Mouse (Mus musculus): ENCODE measurements around the gene Ncoa7.
"Not testable (repeated sequence)": the region's sequence is repeated elsewhere in the genome, so short reads cannot be mapped to it uniquely, and the experiment has no call there.

Ncoa7 gene

DNA sequence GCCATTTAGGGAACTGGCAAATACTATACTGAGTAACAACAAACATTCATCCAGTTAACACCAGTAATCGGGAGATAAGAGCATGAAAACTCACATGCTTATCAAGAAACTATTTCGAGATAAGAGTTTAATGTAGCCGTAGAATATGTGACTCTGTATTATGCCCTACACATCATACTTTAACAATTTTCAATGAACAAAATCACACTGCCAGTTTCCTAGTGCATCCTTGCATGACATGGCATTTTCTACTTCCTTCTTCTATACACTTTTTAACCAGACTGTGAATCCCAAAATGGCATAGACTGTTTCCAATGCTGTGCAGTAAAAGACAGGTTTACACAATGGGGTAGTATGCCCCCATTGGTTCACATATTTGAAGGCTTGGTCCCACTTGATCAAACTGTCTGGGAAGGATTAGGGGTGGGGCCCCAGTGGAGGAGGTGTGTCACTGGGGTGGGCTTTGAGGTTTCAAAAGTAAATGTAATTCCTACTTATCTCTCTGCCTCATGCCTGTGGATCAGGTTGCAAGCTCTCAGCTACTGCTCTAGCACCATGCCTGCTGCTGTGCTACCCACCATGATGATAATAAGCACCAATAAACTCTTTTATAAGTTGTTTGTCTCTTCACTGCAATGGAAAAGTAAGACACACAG is 15.3 kb downstream of the Ncoa7 start:
- DNase-seq (ENCODE audit: low spot score in 2 of 2): no peak

GRCm38 (mm10) chr10:30786103-30786754 is 16.9 kb downstream of the Ncoa7 start:
- DNase-seq (ENCODE audit: low spot score in 2 of 2): no peak

GRCm38 (mm10) chr10:30780921-30781320 is 22.2 kb downstream of the Ncoa7 start:
- DNase-seq (ENCODE audit: low spot score in 2 of 2): not testable (repeated sequence)

GRCm38 (mm10) chr10:30778240-30778639 is 24.9 kb downstream of the Ncoa7 start:
- DNase-seq (ENCODE audit: low spot score in 2 of 2): no peak

- no peak for DNase-seq (ENCODE audit: low spot score in 2 of 2)
Measured at GRCm38 (mm10) chr10:30775987-30776386, 27.1 kb downstream of the Ncoa7 start.

GRCm38 (mm10) chr10:30775568-30775967 is 27.6 kb downstream of the Ncoa7 start:
- no peak for DNase-seq (ENCODE audit: low spot score in 2 of 2)

DNA sequence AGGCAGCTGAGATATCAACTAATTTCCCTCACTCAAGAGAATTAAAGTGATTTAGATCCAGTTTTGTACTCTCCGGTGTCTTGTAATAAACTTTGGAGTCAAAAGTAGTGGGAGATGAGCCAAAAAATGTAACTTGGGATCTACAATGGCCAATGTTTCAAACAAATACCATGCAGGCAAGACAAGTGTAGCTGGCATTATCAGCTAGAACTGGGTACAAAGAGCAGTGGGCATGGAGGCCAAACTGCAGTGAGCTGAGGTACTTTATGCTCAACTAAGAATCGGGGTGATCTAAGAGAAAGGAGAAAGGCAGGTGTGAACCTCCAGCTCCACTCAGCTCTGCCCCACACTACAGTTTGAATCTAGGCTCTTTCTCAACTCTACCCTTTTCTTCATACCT is 28.7 kb downstream of the Ncoa7 start:
- no peak for DNase-seq (ENCODE audit: low spot score in 2 of 2)

DNA sequence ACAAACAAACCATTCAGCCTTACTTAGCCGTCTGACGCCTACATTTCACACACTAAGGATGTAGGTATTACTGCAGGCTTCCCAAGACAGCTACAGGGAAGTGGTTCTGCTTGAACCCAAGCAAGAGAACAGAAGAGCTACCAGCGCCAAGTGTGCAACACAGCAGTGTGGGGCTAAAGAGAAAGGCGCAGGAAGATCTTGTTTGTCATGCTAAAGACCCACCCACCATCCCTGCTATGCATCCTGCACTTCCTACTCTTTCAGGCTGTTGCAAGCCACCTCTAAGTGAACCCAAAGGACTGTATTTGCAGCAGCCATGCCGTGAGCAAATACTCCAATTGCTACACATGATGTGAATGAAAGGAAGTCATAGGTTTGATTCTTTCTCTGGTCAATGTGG is 29.9 kb downstream of the Ncoa7 start:
- no peak for DNase-seq (ENCODE audit: low spot score in 2 of 2)

- no peak for DNase-seq (ENCODE audit: low spot score in 2 of 2)
Measured at GRCm38 (mm10) chr10:30771417-30772158, 31.5 kb downstream of the Ncoa7 start.

- DNase-seq (ENCODE audit: low spot score in 2 of 2): no peak
Measured at GRCm38 (mm10) chr10:30768820-30769219, 34.3 kb downstream of the Ncoa7 start.

- no peak for DNase-seq (ENCODE audit: low spot score in 2 of 2)
Measured at GRCm38 (mm10) chr10:30768250-30768649, 34.9 kb downstream of the Ncoa7 start.

DNA sequence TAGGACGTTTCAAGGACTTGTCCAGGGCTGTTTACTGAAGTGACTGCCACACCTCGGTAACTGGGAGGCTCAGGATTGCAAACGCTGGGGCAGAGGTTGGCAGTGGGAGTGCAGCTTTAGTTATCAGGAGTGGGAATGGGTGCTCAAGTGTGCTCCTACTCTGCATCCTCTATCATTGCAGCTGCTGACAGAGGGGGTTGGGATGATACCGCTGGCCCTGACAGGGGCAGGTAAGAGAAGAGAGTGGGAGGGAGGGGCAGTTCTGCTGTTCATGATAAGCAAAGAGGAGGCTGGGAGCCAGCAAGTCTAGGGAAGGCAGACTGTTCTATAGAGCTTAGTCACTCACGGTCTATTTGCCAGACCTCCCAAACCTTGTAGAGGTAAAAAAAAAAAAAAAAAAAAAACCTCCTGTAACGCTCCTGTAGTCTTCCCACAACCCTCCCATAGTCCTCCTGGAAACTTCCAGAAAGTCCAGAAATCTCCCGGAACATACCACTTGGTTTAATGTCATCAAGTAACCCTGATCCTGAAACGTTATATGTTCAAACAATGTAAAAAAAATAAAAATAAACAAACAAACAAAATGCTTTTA is 39.9 kb downstream of the Ncoa7 start:
- DNase-seq (ENCODE audit: low spot score in 2 of 2): no peak

DNA sequence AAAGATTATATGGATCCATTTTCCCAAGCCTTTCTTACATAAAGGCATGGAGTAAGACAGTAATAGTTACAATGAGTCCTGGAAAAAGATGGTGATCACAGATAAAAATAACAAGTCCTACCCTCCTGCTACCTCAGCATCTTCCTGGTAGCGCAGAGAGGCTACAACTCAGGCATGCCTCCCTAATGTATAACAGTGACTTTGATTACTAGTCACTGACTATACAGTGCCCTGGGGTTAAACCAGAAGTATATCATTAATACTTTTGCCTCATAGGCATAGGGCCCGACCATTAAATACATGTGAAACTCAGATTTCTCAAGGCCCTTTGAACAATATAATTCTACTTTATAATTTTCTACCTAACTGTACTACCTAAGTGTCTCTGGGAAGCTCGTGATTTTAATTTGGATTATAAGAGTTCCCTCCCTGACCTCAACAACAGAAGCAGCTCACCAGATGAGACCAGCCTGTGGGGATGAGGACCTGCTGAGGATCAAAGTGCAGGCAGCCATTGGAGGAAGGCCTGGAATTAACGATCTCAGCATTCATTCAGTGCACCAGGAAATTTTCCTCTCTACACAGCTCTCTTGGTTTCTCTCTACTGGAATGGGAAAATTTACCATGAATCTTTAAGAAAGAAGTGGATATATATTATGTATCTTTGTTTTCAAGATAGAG is 40.7 kb downstream of the Ncoa7 start:
- no peak for DNase-seq (ENCODE audit: low spot score in 2 of 2)

DNA sequence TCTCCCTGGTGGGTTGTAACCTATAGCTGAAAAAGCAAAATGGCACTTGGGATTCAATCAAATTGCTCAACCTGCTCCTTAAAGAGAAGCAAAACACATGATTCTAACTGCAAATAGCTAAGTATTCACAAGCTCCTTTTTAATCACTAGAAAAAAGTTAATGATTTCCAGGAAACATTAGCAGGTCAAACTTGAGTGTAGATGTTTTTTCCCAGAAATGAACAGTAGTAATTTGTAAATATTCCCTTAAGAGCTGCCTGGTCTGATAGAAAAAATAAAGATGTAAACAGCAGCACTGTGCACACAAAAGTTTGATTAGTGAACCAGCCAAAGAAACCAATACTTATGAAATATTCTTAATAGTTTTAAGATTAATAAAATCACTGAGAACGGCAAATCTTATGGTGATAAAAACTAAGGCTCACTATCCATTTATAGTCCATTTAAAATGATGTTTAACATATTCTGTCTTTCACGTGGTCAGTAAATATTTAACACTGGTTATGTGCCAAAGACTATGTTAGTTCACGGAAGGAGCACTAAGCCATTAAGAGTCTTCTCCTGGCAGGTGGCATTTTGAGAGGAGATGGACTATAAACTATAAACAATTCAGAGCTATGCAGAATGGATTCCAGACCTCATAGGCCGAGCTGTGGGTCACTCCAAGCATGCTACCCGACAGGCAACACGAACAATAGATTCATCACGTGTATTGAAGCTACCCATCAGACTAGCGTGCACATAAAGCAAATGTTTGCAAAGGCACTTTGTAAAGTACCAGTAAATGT is 43.6 kb downstream of the Ncoa7 start:
- DNase-seq (ENCODE audit: low spot score in 2 of 2): no peak

- DNase-seq (ENCODE audit: low spot score in 2 of 2): no peak
Measured at GRCm38 (mm10) chr10:30756064-30756463, 47.1 kb downstream of the Ncoa7 start.

- DNase-seq (ENCODE audit: low spot score in 2 of 2): no peak
Measured at GRCm38 (mm10) chr10:30754825-30755457, 48.2 kb downstream of the Ncoa7 start.

- no peak for DNase-seq (ENCODE audit: low spot score in 2 of 2)
Measured at GRCm38 (mm10) chr10:30754082-30754481, 49.0 kb downstream of the Ncoa7 start.

DNA sequence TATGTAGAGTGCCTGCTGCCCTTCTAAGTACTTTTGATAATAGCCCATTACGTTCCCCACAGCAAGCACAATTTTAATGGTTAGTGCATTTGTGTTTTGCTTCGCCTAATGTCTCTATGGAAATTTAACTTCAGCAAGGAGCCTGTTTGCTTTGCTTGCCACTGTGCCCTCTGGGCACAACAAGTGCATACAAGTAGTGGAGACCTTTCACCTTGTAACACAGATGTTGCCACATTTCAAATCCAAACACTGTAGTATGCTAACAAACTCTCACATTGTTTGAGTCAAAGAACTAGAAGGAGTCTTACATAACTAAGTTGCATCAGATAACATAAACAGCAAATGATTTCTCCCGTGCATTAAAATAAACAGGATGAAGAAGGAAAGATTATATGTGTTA is 50.6 kb downstream of the Ncoa7 start:
- DNase-seq (ENCODE audit: low spot score in 2 of 2): no peak

DNA sequence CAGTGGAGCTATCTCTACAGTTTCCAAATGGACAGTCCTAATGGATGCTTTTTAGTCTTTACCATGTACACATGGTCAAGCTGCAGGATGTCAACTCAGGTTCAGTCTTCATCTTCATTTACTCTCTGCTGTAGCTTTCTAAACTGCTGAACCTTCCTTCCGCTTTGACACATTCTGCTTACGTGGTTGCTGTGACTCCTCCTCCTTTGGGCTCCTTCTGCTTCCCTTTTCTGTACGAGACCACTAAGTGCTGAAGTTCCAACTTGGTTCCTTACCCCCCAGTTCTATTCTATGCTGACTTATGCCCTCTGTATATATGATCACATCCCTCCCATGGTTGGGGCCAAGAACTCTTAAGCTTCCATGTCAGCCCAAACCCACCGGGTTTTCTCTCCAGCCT is 51.5 kb downstream of the Ncoa7 start:
- DNase-seq (ENCODE audit: low spot score in 2 of 2): no peak

GRCm38 (mm10) chr10:30749807-30750206 is 53.3 kb downstream of the Ncoa7 start:
- DNase-seq (ENCODE audit: low spot score in 2 of 2): no peak
